Mouse (Mus musculus): ENCODE measurements around the gene Olfr328.
"Not testable (repeated sequence)": the region's sequence is repeated elsewhere in the genome, so short reads cannot be mapped to it uniquely, and the experiment has no call there.

Olfr328 gene

GRCm38 (mm10) chr11:58555536-58555935, at the start of gene Olfr328:
Gene Olfr328 (minus strand): TSS chr11:58555636.
- no peak for DNase-seq (ENCODE audit: low spot score)

DNA sequence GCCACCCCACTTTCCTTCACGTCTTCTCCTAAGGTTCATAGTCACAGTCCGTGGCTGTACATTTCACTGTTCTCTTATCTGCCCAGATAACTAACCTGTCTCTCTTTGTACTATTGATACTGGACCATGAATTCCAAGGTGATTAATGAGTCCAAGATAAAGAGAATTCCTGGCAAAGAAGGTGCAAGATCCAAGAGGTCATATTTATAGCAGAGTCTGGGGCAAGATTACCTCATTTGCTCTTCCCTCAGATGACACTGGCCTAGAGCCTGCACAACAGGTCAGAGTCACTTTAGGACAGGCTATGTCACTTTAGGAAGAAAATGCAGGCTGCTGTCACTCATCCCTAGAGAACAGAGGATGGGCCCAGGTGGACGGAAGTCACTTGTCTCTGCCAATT, 49.8 kb upstream of the Olfr328 start:
- no peak for DNase-seq (ENCODE audit: low spot score)

DNA sequence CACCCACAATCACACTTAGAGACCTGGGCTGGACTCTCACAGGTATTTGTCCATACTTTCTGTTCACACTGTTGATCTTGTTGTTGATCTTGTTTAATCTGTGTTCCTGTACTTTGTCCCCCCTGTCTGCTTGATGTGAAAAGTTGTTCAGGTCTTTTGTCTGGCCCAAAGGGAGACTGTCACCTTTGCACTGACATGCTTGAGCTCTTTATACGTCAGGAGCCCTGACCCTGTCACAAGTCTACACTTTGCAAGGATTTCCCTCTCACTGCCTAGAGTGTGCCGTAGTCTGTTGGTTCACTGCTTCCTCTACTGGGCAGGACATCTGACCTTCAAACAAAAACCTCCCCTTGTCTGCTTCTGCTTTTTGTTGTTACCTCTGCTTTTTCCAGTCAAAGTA, 49.3 kb upstream of the Olfr328 start:
- no peak for DNase-seq (ENCODE audit: low spot score)

GRCm38 (mm10) chr11:58602800-58603560, 47.5 kb upstream of the Olfr328 start:
- DNase-seq (ENCODE audit: low spot score) = no peak

DNA sequence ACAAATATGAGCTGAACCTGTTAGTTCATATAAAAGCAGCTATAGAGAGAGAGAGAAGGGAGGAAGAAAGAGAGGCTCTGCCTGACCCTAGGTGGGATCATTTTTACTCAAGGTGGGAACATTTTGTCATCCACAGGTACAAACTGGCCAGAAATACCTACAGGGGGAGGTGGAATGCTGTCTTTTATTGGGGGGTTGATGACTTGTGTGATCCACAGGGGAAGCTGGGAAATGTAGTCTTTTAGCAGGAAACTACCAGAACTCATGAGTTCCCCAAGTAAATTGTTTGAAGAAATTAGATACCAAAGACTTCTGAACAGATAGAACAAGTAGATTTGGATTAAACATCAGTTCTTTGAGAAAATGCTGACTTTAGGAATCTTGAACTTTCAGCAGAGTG, 46.6 kb upstream of the Olfr328 start:
- DNase-seq (ENCODE audit: low spot score) = no peak

DNA sequence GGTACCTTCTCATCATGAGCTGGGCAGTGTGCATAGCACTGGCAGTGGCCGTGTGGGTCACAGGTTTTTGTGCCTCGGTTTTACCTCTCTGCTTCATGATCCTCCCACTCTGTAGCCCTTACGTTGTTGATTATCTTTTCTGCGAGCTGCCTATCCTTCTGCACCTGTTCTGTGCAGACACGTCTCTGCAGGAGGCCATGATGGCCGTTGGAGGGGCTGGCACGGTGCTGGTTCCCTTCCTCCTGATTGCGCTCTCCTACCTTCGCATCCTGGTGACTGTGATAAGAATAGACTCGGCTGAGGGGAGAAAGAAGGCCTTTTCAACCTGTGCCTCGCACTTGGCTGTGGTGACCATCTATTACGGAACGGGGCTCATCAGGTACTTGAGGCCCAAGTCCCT, 42.4 kb upstream of the Olfr328 start:
- DNase-seq (ENCODE audit: low spot score) = no peak

- no peak for DNase-seq (ENCODE audit: low spot score)
Observed at GRCm38 (mm10) chr11:58594814-58595213, 39.4 kb upstream of the Olfr328 start, which contains the start of gene Olfr324. Gene Olfr324 (plus strand): TSS chr11:58595114.

- no peak for DNase-seq (ENCODE audit: low spot score)
Observed at GRCm38 (mm10) chr11:58588620-58589250, 33.3 kb upstream of the Olfr328 start.

GRCm38 (mm10) chr11:58587898-58588348, 32.5 kb upstream of the Olfr328 start:
- peak; percentile 27 for DNase-seq (ENCODE audit: low spot score)

GRCm38 (mm10) chr11:58578636-58579035, 23.2 kb upstream of the Olfr328 start:
- no peak for DNase-seq (ENCODE audit: low spot score)

GRCm38 (mm10) chr11:58577430-58577829, 22.0 kb upstream of the Olfr328 start, which contains the start of gene Olfr325:
Gene Olfr325 (plus strand): TSS chr11:58577730.
- no peak for DNase-seq (ENCODE audit: low spot score)

- DNase-seq (ENCODE audit: low spot score) = no peak
Observed at GRCm38 (mm10) chr11:58570405-58570804, 15.0 kb upstream of the Olfr328 start, which contains the start of gene Olfr224. Gene Olfr224 (minus strand): TSS chr11:58570553.

DNA sequence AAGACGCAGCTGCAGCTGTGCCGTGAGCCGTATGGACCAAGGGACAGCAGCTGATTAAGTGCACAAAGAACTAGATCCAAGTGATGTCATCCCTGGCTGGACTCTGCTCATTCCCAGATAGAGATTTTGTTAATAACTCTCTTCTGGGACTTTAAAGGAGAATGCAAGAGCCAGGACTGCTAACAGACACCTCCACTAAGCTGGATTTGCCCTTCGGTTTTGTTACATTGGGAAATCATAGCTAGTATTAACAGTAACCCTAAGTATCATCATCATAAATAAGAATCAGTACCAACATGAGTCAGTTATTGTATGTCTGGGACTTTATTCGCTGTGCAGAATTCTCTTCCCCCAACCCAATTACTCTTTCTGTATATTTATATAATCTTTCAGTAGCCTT, 9.1 kb downstream of the Olfr328 start, which contains the start of gene Olfr329-ps:
Olfr329-ps (minus strand) TSS at position 101 of the 400 bp plus-strand sequence.
- DNase-seq (ENCODE audit: low spot score) = no peak

GRCm38 (mm10) chr11:58534736-58535135, 20.7 kb downstream of the Olfr328 start, which contains the start of gene Olfr330:
Gene Olfr330 (minus strand): TSS chr11:58534836.
- not testable (repeated sequence) for DNase-seq (ENCODE audit: low spot score)

- peak; percentile 9 for DNase-seq (ENCODE audit: low spot score)
Observed at GRCm38 (mm10) chr11:58519756-58520155, 35.7 kb downstream of the Olfr328 start.

DNA sequence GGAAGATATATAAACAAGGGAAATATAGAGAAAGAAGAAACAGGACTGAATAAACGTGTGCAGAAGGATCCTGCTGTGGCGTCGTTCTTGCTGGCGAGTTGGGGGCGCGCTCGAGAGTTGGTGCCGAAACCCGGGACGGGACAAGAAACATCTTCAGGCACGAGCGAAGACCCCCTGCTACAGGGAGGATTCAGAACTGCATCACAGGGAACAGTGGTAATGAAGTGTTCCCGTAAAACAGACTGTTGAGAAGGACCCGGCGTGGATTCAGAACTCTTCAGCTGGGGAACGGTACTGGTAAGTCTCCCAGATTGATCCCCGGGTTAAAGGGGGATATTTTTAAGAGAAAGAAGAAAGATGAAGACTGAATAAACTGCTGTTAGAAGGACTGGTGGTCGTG, 36.5 kb downstream of the Olfr328 start:
- peak; percentile 47 for DNase-seq (ENCODE audit: low spot score)

GRCm38 (mm10) chr11:58509058-58509457, 46.4 kb downstream of the Olfr328 start:
- DNase-seq (ENCODE audit: low spot score) = not testable (repeated sequence)

DNA sequence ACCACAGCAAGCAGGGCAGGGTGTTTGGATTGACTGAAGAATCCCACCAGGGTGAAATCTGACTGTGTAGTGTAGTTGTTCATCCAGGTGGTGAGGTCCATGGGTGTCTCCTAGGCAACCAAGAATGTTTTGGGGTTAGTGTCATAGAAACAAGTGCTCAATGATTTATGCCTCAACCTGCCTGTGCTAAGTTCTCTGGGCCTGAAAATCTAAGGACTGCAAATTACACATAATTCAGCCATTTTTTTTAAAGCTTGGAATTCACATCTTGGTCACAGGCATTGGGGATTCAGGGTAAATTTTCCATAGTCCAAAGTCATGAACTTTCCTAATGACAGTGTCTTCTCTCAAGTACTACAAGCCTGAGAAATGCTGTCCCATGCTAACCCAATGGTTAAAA, 53.0 kb downstream of the Olfr328 start, which contains the start of gene Olfr331:
Olfr331 (minus strand) TSS at position 101 of the 400 bp plus-strand sequence.
- not testable (repeated sequence) for DNase-seq (ENCODE audit: low spot score)

Data from T-cell, adult 2 months (primary cell).